Mouse (Mus musculus): Measurements from ENCODE around the gene Usf1. TPM values are rescaled to one million over a fixed set of nuclear protein-coding genes. Genes with fewer than 3 reads are reported as not detected.
A peak's percentile ranks its signal among the peaks of the same experiment; 100 is the strongest.

Gene Usf1
- polyA plus RNA-seq, 1 experiment from 2014 or later, result 66.4 TPM

DNA sequence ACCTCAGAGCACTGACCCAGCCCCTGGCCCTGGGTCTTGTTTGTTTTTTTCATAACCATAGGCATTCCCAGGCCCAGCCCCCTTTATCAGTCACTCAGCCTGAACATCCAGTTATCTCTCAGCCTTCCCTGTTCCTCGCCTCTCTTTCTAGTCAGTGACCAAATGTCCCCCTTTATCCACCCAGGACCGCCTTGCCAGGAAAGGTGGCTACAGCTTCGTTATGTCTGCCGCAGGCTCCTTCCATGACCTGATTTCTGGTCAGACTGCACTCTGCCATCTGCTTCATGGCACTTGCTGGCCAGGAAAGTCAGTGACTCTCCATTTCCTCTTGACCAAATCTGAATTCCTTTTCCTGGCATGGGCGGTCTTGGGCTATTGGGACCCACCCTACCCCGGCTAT, 32.8 kb upstream of the Usf1 start:
- Histone ChIP-seq H3K36me3 (ENCODE audit: insufficient read depth, low read length) (no peaks in the 10 kb centered on the region), H3K9ac (replicated peaks; ENCODE audit: low read depth) (no peak overlapping the region), H3K27me3 (replicated peaks; ENCODE audit: insufficient read depth, low read length) (no peaks in the 10 kb centered on the region), H3K4me3 (ENCODE audit: low read depth, low read length) (no peak overlapping the region), H3K4me1 (ENCODE audit: insufficient read depth, low read depth, low read length) (no peaks in the 10 kb centered on the region; the same call in 1 of the 2 replicates), H3K9me3 (ENCODE audit: low read length) (no peaks in the 10 kb centered on the region), H3K27ac (ENCODE audit: low read length) (no peak overlapping the region), H3K4me2 (replicated peaks; ENCODE audit: low read depth, low read length) (no peak overlapping the region)
- TF ChIP-seq EP300 (IDR thresholded peaks at IDR 0.05) (no peak), CTCF (IDR thresholded peaks at IDR 0.05) (no peak)
- ATAC-seq, result no peak
- WGBS, result 81% methylated on average over 6 of the region's 6 CpGs
- no peak for DNase-seq (ENCODE audit: low spot score)

GRCm38 (mm10) chr1:171379935-171380599, 31.0 kb upstream of the Usf1 start:
- Histone ChIP-seq H3K36me3 (ENCODE audit: insufficient read depth, low read length) (no peaks in the 10 kb centered on the region), H3K9ac (replicated peaks; ENCODE audit: low read depth) (no peak overlapping the region), H3K27ac (ENCODE audit: low read length) (no peak overlapping the region), H3K4me1 (ENCODE audit: insufficient read depth, low read depth, low read length) (no peaks in the 10 kb centered on the region), H3K27me3 (replicated peaks; ENCODE audit: insufficient read depth, low read length) (no peaks in the 10 kb centered on the region), H3K4me2 (replicated peaks; ENCODE audit: low read depth, low read length) (peak overlapping the region; percentile 29), H3K9me3 (ENCODE audit: low read length) (no peaks in the 10 kb centered on the region), H3K4me3 (ENCODE audit: low read depth, low read length) (no peak overlapping the region)
- peak; percentile 91 for DNase-seq (ENCODE audit: low spot score)
- peak; percentile 50 for ATAC-seq
- WGBS, result 5% methylated on average over 31 of the region's 31 CpGs
- TF ChIP-seq EP300 (IDR thresholded peaks at IDR 0.05), result no peak
- peak; percentile 90 for TF ChIP-seq CTCF (IDR thresholded peaks at IDR 0.05)

DNA sequence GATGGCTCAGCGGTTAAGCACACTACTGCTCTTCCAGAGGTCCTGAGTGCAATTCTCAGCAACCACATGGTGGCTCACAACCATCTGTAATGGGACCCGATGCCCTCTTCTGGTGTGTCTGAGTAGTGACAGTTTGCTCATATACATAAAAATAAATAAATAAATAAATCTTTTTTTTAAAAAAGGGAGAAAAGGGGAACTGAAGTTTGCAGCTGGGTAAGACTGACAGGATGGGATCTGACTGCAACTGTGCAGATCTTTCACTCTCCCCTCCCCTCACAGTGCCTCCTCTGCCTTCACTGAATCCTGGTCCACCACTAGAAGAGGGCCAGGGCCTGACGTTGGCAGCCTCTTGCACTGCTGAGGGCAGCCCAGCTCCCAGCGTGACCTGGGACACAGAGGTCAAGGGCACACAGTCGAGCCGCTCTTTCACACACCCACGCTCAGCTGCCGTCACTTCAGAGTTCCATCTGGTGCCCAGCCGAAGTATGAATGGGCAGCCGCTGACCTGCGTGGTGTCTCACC, 29.0 kb upstream of the Usf1 start:
- TF ChIP-seq CTCF (IDR thresholded peaks at IDR 0.05), result peak; percentile 21; the same call in 1 of the 2 replicates
- no peak for TF ChIP-seq EP300 (IDR thresholded peaks at IDR 0.05)
- Histone ChIP-seq H3K4me1 (ENCODE audit: insufficient read depth, low read depth, low read length) (no peaks in the 10 kb centered on the region), H3K36me3 (ENCODE audit: insufficient read depth, low read length) (no peaks in the 10 kb centered on the region), H3K4me3 (ENCODE audit: low read depth, low read length) (no peak overlapping the region), H3K9ac (replicated peaks; ENCODE audit: low read depth) (no peak overlapping the region), H3K9me3 (ENCODE audit: low read length) (no peaks in the 10 kb centered on the region), H3K27ac (ENCODE audit: low read length) (no peak overlapping the region), H3K4me2 (replicated peaks; ENCODE audit: low read depth, low read length) (no peak overlapping the region), H3K27me3 (replicated peaks; ENCODE audit: insufficient read depth, low read length) (no peaks in the 10 kb centered on the region)
- DNase-seq (ENCODE audit: low spot score), result no peak
- no peak for ATAC-seq
- WGBS, result 71% methylated on average over 11 of the region's 11 CpGs

- Histone ChIP-seq H3K9me3 (ENCODE audit: low read length) (no peaks in the 10 kb centered on the region), H3K27ac (ENCODE audit: low read length) (no peak overlapping the region), H3K36me3 (ENCODE audit: insufficient read depth, low read length) (no peaks in the 10 kb centered on the region), H3K4me3 (ENCODE audit: low read depth, low read length) (no peak overlapping the region), H3K4me2 (replicated peaks; ENCODE audit: low read depth, low read length) (no peak overlapping the region), H3K4me1 (ENCODE audit: insufficient read depth, low read depth, low read length) (no peaks in the 10 kb centered on the region), H3K27me3 (replicated peaks; ENCODE audit: insufficient read depth, low read length) (no peaks in the 10 kb centered on the region), H3K9ac (replicated peaks; ENCODE audit: low read depth) (no peak overlapping the region)
- TF ChIP-seq EP300 (IDR thresholded peaks at IDR 0.05), result no peak
- TF ChIP-seq CTCF (IDR thresholded peaks at IDR 0.05), result no peak
- DNase-seq (ENCODE audit: low spot score) (no peak), ATAC-seq (no peak)
- 54% methylated on average over 9 of the region's 9 CpGs for whole genome bisulfite sequencing
These were observed 26.8 kb upstream of the Usf1 start for GRCm38 (mm10) chr1:171384361-171384760.

GRCm38 (mm10) chr1:171385171-171385570, 25.9 kb upstream of the Usf1 start:
- Histone ChIP-seq H3K4me3 (ENCODE audit: low read depth, low read length) (no peak overlapping the region), H3K9ac (replicated peaks; ENCODE audit: low read depth) (no peak overlapping the region), H3K4me2 (replicated peaks; ENCODE audit: low read depth, low read length) (no peak overlapping the region), H3K9me3 (ENCODE audit: low read length) (no peaks in the 10 kb centered on the region), H3K4me1 (ENCODE audit: insufficient read depth, low read depth, low read length) (no peaks in the 10 kb centered on the region), H3K36me3 (ENCODE audit: insufficient read depth, low read length) (no peaks in the 10 kb centered on the region), H3K27ac (ENCODE audit: low read length) (no peak overlapping the region), H3K27me3 (replicated peaks; ENCODE audit: insufficient read depth, low read length) (no peaks in the 10 kb centered on the region)
- 60% methylated on average over 9 of the region's 9 CpGs for WGBS
- DNase-seq (ENCODE audit: low spot score), result no peak
- ATAC-seq, result no peak
- TF ChIP-seq EP300 (IDR thresholded peaks at IDR 0.05), result no peak
- TF ChIP-seq CTCF (IDR thresholded peaks at IDR 0.05), result peak; percentile 22; the same call in 1 of the 2 replicates

- Histone ChIP-seq H3K9me3 (ENCODE audit: low read length) (no peaks in the 10 kb centered on the region), H3K27ac (ENCODE audit: low read length) (no peak overlapping the region), H3K4me2 (replicated peaks; ENCODE audit: low read depth, low read length) (no peak overlapping the region), H3K4me1 (ENCODE audit: insufficient read depth, low read depth, low read length) (no peaks in the 10 kb centered on the region), H3K36me3 (ENCODE audit: insufficient read depth, low read length) (no peaks in the 10 kb centered on the region), H3K4me3 (ENCODE audit: low read depth, low read length) (no peak overlapping the region), H3K27me3 (replicated peaks; ENCODE audit: insufficient read depth, low read length) (no peaks in the 10 kb centered on the region), H3K9ac (replicated peaks; ENCODE audit: low read depth) (no peak overlapping the region)
- DNase-seq (ENCODE audit: low spot score) (no peak), ATAC-seq (no peak)
- peak; percentile 57 for TF ChIP-seq CTCF (IDR thresholded peaks at IDR 0.05)
- no peak for TF ChIP-seq EP300 (IDR thresholded peaks at IDR 0.05)
- 26% methylated on average over 6 of the region's 6 CpGs for WGBS
These were observed 24.0 kb upstream of the Usf1 start for GRCm38 (mm10) chr1:171387099-171387498.

Measured in lung, postnatal 0 days (tissue).